Mouse (Mus musculus) liver, embryonic 15.5 days (tissue): Measurements from ENCODE around the gene Coro1c. TPM values are rescaled to one million over a fixed set of nuclear protein-coding genes. Genes with fewer than 3 reads are reported as not detected.

Source experiments
- ATAC-seq: fragments of 200-750 bp; cut with Nextera tagmentation; 2 replicates; pipeline ENCODE4 v1.8.0; 2017; ENCODE audit warnings: moderate number of reproducible peaks, mild to moderate bottlenecking, moderate library complexity; ENCODE audit not compliant: insufficient read depth
- H3K27ac ChIP-seq: fragments of 300-500 bp; sonication (generic); replicated peaks from 2 replicates; pipeline ENCODE4 v1.5.1; 2015; ENCODE audit warnings: mild to moderate bottlenecking, inconsistent platforms
- H3K27me3 ChIP-seq: fragments of 300-500 bp; sonication (generic); 2 replicates; pipeline ENCODE4 v1.6.1; 2015; ENCODE audit warnings: mild to moderate bottlenecking, inconsistent platforms
- H3K36me3 ChIP-seq: fragments of 300-500 bp; sonication (generic); replicated peaks from 2 replicates; pipeline ENCODE4 v1.6.1; 2015; ENCODE audit warnings: moderate library complexity, mild to moderate bottlenecking, inconsistent platforms
- H3K4me1 ChIP-seq: fragments of 300-500 bp; sonication (generic); replicated peaks from 2 replicates; pipeline ENCODE4 v1.6.1; 2015; ENCODE audit warnings: inconsistent platforms
- H3K4me2 ChIP-seq: fragments of 300-500 bp; sonication (generic); 2 replicates; pipeline ENCODE4 v1.6.1; 2015; ENCODE audit warnings: moderate library complexity, mild to moderate bottlenecking, inconsistent platforms
- H3K4me3 ChIP-seq: fragments of 300-500 bp; sonication (generic); replicated peaks from 2 replicates; pipeline ENCODE4 v1.5.1; 2015; ENCODE audit warnings: mild to moderate bottlenecking, inconsistent platforms
- H3K9ac ChIP-seq: fragments of 300-500 bp; sonication (generic); 2 replicates; pipeline ENCODE4 v1.6.1; 2015; ENCODE audit warnings: moderate library complexity, mild to moderate bottlenecking, inconsistent platforms
- H3K9me3 ChIP-seq: fragments of 300-500 bp; sonication (generic); replicated peaks from 2 replicates; pipeline ENCODE4 v1.6.1; 2016; ENCODE audit warnings: inconsistent platforms
- WGBS: fragments of 180-500 bp; shearing (Covaris S2); methylation state at CpG from one replicate; pipeline ENCODE4 v1.1.7; 2015; ENCODE audit warnings: mixed read lengths; ENCODE audit not compliant: insufficient replicate concordance; 5-methylcytosine and 5-hydroxymethylcytosine counted together
- polyA plus RNA-seq: library from polyadenylated mRNA; unstranded; fragments of >200 nt; fragmentation: Nextera tagmentation; extraction: Ambion mirVana; gene quantifications from 2 replicates; pipeline ENCODE4 v1.2.1, GENCODE M21; 2015

Gene Coro1c
- 38.6 and 43.4 TPM in 2 replicates for polyA plus RNA-seq

DNA sequence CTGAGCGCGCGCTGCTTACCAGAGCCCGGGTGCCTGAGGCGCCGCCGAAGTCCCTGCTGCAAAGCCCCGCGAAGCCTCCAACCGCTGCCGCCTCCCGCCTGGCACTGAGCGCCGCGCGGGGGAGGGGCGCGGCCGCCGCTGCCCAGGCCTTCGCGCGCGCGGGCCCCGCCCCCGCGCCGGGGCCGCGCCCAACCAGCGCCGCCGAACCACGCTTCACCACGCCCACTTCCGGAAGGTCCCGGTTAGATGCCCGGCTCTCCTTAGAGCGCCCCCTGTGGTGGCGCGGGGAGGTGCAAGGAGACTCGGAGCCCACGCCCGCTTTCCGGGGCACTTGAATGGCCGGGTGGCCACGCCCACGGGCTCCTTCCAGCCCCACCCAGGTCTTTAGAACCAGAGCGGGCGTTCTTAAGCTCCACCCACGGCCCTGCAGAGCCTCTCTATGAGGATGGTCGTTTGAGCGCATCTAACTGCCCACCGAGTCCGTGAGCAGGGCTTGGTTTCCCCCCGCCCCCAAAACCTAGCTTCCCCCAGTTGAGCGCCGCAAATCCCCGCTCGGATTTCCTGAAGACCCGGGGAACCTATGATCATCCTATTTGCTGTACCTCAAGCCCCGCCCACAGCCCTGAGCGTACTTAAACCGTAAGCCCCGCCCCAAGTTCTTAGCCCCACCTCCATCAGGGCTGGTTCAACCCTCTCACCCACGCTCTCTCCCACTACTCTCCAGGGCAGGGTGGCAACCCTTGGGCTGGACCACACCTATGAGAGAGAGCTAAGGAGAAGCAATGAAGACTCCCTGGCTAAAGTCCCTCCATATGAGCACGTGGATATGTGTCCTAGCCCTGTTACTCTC is at the start of gene Coro1c:
Gene Coro1c (minus strand): TSS at position 167 of the 850 bp plus-strand sequence.
- WGBS, result under 1% methylated on average over 67 of the region's 68 CpGs
- Histone ChIP-seq H3K9ac (peak within 1 kb of the TSS; percentile 96), H3K9me3 (no peaks in the 10 kb centered on the region), H3K27me3 (no peaks in the 10 kb centered on the region), H3K36me3 (no peaks in the 10 kb centered on the region), H3K4me3 (peak within 1 kb of the TSS; percentile 90), H3K4me1 (peaks cover 66% of the 10 kb centered on the region), H3K4me2 (peak within 1 kb of the TSS; percentile 100), H3K27ac (peak within 1 kb of the TSS; percentile 93)
- ATAC-seq, result peak; percentile 85

DNA sequence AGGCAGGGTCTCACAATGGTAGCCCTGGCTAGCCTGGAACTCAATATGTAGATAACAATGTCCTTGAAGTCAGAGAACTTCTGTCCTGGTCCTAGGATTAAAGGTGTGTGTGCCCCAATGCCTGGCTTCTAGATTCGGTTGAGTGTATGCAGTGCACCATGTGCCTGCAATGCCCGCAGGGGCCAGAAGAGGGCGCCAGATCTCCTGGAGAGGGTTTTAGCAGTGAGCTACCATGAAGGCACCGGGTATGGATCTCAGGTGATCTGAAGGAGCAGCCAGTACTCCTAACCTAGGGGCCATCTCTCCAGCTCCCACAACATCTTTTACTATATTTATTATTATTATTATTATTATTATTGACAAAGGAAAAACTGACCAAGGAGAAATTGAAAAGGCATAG is 48.0 kb upstream of the Coro1c start:
- Histone ChIP-seq H3K9ac (no peak overlapping the region), H3K4me1 (peaks cover 34% of the 10 kb centered on the region), H3K4me3 (no peak overlapping the region), H3K36me3 (peaks cover 86% of the 10 kb centered on the region), H3K27ac (no peak overlapping the region), H3K4me2 (no peak overlapping the region), H3K27me3 (no peaks in the 10 kb centered on the region), H3K9me3 (no peaks in the 10 kb centered on the region)
- no peak; the same call in 1 of the 2 replicates for ATAC-seq
- 5% methylated on average over 4 of the region's 4 CpGs for WGBS

- 71% methylated on average over 8 of the region's 8 CpGs for WGBS
- H3K4me1 ChIP-seq, result peaks cover 39% of the 10 kb centered on the region
- no peaks in the 10 kb centered on the region for H3K9me3 ChIP-seq
- no peak for ATAC-seq
- H3K4me2 ChIP-seq, result no peak overlapping the region
- no peaks in the 10 kb centered on the region for H3K27me3 ChIP-seq
- no peak overlapping the region for H3K4me3 ChIP-seq
- peaks cover 86% of the 10 kb centered on the region for H3K36me3 ChIP-seq
- H3K9ac ChIP-seq, result no peak overlapping the region
- H3K27ac ChIP-seq, result no peak overlapping the region
Observed at GRCm38 (mm10) chr5:113955691-113956090, 47.1 kb upstream of the Coro1c start.

DNA sequence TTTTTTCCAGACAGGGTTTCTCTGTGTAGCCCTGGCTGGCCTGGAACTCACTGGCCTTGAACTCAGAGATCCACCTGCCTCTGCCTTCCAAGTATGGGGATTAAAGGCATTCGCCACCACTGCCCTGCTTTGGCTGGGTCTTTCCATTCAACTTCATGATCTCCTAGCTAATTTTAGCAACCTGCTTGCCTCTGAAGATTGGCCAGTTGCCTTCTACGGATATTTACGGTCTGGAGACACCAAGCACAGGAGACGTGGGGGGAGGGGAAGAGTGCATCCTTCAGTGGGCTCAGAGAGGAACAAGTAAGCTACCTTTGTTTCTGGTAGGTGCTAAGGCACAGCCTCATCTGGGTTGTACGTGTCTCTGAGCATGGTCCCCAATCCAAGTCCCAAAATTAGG is 46.7 kb upstream of the Coro1c start:
- Histone ChIP-seq H3K4me2 (no peak overlapping the region), H3K9me3 (no peaks in the 10 kb centered on the region), H3K27ac (no peak overlapping the region), H3K36me3 (peaks cover 86% of the 10 kb centered on the region), H3K27me3 (no peaks in the 10 kb centered on the region), H3K4me3 (no peak overlapping the region), H3K9ac (no peak overlapping the region), H3K4me1 (peaks cover 38% of the 10 kb centered on the region)
- 72% methylated on average over 5 of the region's 5 CpGs for WGBS
- ATAC-seq, result no peak

GRCm38 (mm10) chr5:113954421-113954820 is 45.9 kb upstream of the Coro1c start:
- Histone ChIP-seq H3K4me3 (no peak overlapping the region), H3K4me1 (peaks cover 32% of the 10 kb centered on the region), H3K36me3 (peaks cover 92% of the 10 kb centered on the region), H3K27me3 (no peaks in the 10 kb centered on the region), H3K9ac (no peak overlapping the region), H3K4me2 (no peak overlapping the region), H3K9me3 (no peaks in the 10 kb centered on the region), H3K27ac (no peak overlapping the region; the same call in 1 of the 2 replicates)
- no peak for ATAC-seq
- WGBS, result 10% methylated on average over 7 of the region's 7 CpGs

DNA sequence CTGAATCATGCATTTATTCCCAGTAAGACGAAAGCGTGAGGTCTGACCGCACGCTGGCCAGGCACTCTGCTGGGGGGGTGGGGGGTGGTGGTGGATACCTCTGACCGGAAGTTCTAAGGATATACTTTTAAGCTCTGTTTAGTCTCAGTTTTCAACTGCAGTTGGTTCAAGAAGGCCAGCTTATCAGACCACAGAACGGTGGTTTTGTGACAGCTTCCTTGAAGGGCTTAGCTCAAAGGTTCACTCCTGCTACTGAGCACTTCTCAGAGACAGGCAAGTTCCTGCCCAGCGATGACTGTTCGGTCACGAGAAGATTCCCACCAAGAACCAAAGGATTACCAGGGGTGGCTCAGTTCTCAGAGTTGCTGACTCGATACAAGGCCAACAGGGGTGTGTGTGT is 44.0 kb upstream of the Coro1c start:
- H3K4me1 ChIP-seq, result peaks cover 32% of the 10 kb centered on the region
- no peak for ATAC-seq
- 17% methylated on average over 10 of the region's 10 CpGs for WGBS
- H3K27ac ChIP-seq, result peak overlapping the region; percentile 77
- H3K4me3 ChIP-seq, result no peak overlapping the region
- no peaks in the 10 kb centered on the region for H3K9me3 ChIP-seq
- peak overlapping the region; percentile 54 for H3K4me2 ChIP-seq
- H3K27me3 ChIP-seq, result no peaks in the 10 kb centered on the region
- peak overlapping the region; percentile 42 for H3K9ac ChIP-seq
- peaks cover 98% of the 10 kb centered on the region for H3K36me3 ChIP-seq

DNA sequence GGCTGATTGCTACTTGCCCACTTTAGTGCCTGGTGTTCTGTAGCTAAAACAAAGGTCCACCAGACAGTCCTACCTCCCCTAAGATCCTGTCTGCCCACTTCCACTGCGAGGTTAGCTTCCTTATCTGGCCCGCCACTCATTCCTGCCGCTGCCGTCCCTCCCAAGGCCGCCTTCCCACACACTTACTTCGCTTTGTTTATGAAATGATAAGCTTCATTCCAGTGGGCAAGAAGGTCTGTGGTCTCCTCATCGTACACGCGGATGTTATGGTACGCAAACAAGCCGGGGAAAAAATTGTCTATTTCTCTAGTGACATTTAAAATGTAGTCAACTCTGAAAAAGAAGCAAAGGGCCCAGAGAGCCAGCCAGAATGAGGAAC is 43.1 kb upstream of the Coro1c start:
- WGBS, result 7% methylated on average over 11 of the region's 11 CpGs
- Histone ChIP-seq H3K4me2 (peak overlapping the region; percentile 54), H3K9ac (peak overlapping the region; percentile 42), H3K27ac (peak overlapping the region; percentile 77), H3K27me3 (no peaks in the 10 kb centered on the region), H3K9me3 (no peaks in the 10 kb centered on the region), H3K36me3 (peaks cover 97% of the 10 kb centered on the region), H3K4me1 (peaks cover 32% of the 10 kb centered on the region), H3K4me3 (peak overlapping the region; percentile 4; the same call in 1 of the 2 replicates)
- ATAC-seq, result peak; percentile 75

DNA sequence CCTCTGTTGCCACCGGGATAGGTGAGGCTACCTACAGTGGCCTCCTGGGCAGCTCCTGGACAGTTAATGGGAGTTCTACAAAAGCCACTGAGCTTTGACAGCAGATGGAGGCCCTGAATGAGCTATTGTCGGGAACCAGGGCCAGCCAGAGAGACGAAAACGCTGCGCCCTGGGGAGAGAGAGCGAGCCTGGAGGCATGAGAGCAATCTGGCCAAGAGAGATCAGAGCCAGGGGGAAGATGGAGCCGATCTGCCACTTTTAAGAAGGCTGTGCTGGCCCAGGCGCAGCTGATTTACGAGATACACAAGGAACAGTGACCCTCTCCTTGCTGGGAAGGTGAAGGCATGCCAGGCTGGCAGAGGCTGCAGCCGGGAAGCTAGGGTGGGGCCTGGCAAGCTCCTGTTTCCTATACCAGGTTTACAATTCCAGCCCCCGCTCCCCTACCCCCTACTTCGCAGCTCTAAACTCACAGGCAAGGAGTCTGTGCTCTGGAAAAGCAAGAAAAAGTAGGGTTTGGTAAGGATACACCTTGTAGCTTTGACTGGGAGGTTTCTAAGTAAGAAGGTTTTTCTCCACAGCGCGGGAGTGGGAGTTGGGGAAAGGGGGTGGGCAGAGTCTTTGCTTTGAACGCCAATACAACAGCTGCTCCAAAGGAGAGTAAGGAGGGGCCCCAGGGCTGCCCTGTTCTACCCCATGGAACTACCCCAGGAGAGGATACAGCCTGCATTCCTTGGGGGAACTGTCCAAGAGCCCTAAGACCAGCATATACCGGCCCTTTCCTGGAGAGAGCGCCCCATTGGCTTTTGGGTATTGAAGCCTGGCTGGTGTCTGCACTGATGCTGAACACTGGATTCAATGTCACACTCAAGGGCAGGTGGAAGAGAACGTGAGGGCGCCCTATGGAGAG is 42.5 kb upstream of the Coro1c start:
- peaks cover 32% of the 10 kb centered on the region for H3K4me1 ChIP-seq
- no peaks in the 10 kb centered on the region for H3K9me3 ChIP-seq
- H3K4me2 ChIP-seq, result peak overlapping the region; percentile 54
- ATAC-seq, result peak; percentile 23; the same call in 1 of the 2 replicates
- H3K27ac ChIP-seq, result peak overlapping the region; percentile 77
- peaks cover 98% of the 10 kb centered on the region for H3K36me3 ChIP-seq
- H3K4me3 ChIP-seq, result peak overlapping the region; percentile 4; the same call in 1 of the 2 replicates
- 51% methylated on average over 19 of the region's 19 CpGs for WGBS
- H3K27me3 ChIP-seq, result no peaks in the 10 kb centered on the region
- peak overlapping the region; percentile 42; the same call in 1 of the 2 replicates for H3K9ac ChIP-seq

DNA sequence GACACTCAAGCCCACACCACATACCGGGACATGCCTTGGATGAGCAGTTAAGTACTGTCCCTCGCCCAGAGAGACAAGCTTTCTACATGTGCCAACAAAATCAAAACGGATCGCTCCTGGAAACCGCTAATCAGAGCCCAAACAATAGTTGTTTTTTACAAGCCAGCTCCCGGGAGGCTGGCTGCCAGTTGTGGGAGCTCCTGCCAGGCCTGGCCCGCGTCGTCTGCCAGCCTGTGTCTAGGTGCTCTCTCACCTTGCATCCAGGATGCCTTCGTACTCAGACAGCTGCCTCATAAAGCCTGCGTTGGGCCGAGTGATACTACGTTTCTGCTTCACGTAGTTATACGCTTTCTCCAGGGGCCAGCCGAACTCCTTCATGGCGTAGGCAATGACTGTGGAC is 41.6 kb upstream of the Coro1c start:
- Histone ChIP-seq H3K4me2 (no peak overlapping the region), H3K9ac (no peak overlapping the region), H3K27me3 (no peaks in the 10 kb centered on the region), H3K27ac (no peak overlapping the region), H3K4me3 (no peak overlapping the region), H3K36me3 (peaks cover 98% of the 10 kb centered on the region), H3K9me3 (no peaks in the 10 kb centered on the region), H3K4me1 (peaks cover 32% of the 10 kb centered on the region)
- ATAC-seq, result no peak
- WGBS, result 92% methylated on average over 17 of the region's 17 CpGs

DNA sequence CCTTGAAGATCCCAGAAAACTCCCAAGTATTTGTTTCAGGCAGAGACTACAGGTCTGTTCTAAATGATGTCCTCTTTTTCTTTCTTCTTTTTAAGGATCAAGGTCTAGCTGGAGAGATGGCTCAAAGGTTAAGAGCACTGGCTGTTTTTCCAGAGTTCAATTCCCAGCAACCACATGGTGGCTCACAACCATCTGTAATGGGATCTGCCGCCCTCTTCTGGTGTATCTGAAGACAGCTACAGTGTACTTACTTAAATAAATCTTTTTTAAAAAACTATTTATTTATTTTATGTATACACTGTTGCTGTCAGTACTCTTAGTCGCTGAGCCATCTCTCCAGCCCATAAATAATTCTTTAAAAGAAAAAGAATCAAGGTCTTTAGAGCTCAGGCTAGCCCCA is 38.7 kb upstream of the Coro1c start:
- H3K27me3 ChIP-seq, result no peaks in the 10 kb centered on the region
- H3K4me3 ChIP-seq, result no peak overlapping the region
- no peaks in the 10 kb centered on the region for H3K9me3 ChIP-seq
- 64% methylated on average over 2 of the region's 2 CpGs for WGBS
- no peak for ATAC-seq
- H3K4me1 ChIP-seq, result peaks cover 28% of the 10 kb centered on the region
- H3K4me2 ChIP-seq, result no peak overlapping the region
- H3K9ac ChIP-seq, result no peak overlapping the region
- H3K36me3 ChIP-seq, result peaks cover 98% of the 10 kb centered on the region
- H3K27ac ChIP-seq, result no peak overlapping the region

GRCm38 (mm10) chr5:113945126-113945525 is 36.6 kb upstream of the Coro1c start:
- H3K27ac ChIP-seq, result peak overlapping the region; percentile 49; the same call in 1 of the 2 replicates
- no peak; the same call in 1 of the 2 replicates for ATAC-seq
- WGBS, result 44% methylated on average over 6 of the region's 6 CpGs

More at GRCm38 (mm10) chr5:113945126-113945525, 36.6 kb upstream of the Coro1c start:
- Histone ChIP-seq H3K36me3 (peaks cover 99% of the 10 kb centered on the region), H3K4me1 (peaks cover 11% of the 10 kb centered on the region), H3K27me3 (no peaks in the 10 kb centered on the region), H3K4me3 (no peak overlapping the region), H3K9me3 (no peaks in the 10 kb centered on the region), H3K9ac (no peak overlapping the region), H3K4me2 (no peak overlapping the region)
